Mouse (Mus musculus) forebrain, postnatal 0 days (tissue): ENCODE results near the gene Gm5136. TPM values are rescaled to one million over a fixed set of nuclear protein-coding genes. Genes with fewer than 3 reads are reported as not detected.

ENCODE experiments used
- ATAC-seq: fragments of 200-750 bp; cut with Nextera tagmentation; 2 replicates; pipeline ENCODE4 v1.8.0; 2017; ENCODE audit warnings: mild to moderate bottlenecking, moderate library complexity
- DNase-seq: peaks from one replicate; pipeline ENCODE4 v3.0.0-alpha.2; 2015
- H3K27ac ChIP-seq: fragments of 300-500 bp; sonication (generic); 2 replicates; pipeline ENCODE4 v1.5.1; 2014; ENCODE audit warnings: low read depth, mild to moderate bottlenecking, antibody characterized with exemption, low read length, moderate library complexity, mixed read lengths
- H3K27me3 ChIP-seq: fragments of 300-500 bp; sonication (generic); 2 replicates; pipeline ENCODE4 v1.6.1; 2014; ENCODE audit warnings: mild to moderate bottlenecking, low read length, mixed read lengths; ENCODE audit not compliant: insufficient read depth
- H3K36me3 ChIP-seq: fragments of 300-500 bp; sonication (generic); 2 replicates; pipeline ENCODE4 v1.6.1; 2014; ENCODE audit warnings: mild to moderate bottlenecking, moderate library complexity; ENCODE audit not compliant: insufficient read depth
- H3K4me1 ChIP-seq: fragments of 300-500 bp; sonication (generic); 2 replicates; pipeline ENCODE4 v1.6.1; 2014; ENCODE audit warnings: antibody characterized with exemption; ENCODE audit not compliant: insufficient read depth
- H3K4me2 ChIP-seq: fragments of 300-500 bp; sonication (generic); 2 replicates; pipeline ENCODE4 v1.6.1; 2014; ENCODE audit warnings: low read depth, mild to moderate bottlenecking, moderate library complexity
- H3K4me3 ChIP-seq: fragments of 300-500 bp; sonication (generic); 2 replicates; pipeline ENCODE4 v1.5.1; 2014; ENCODE audit warnings: low read depth, low read length, mixed read lengths
- H3K9ac ChIP-seq: fragments of 300-500 bp; sonication (generic); 2 replicates; pipeline ENCODE4 v1.6.1; 2014; ENCODE audit warnings: mild to moderate bottlenecking
- H3K9me3 ChIP-seq: fragments of 300-500 bp; sonication (generic); 2 replicates; pipeline ENCODE4 v1.6.1; 2016; ENCODE audit warnings: low read length
- CTCF ChIP-seq: sonication (generic); IDR thresholded peaks from 2 replicates; pipeline ENCODE4 v1.5.1; 2016; ENCODE audit warnings: antibody characterized with exemption, control low read depth, low read depth
- WGBS: fragments of 180-500 bp; shearing (Covaris S2); extraction: QIAGEN DNeasy Blood & Tissue Kit; methylation state at CpG from one replicate; pipeline ENCODE4 v1.1.7; 2014; 5-methylcytosine and 5-hydroxymethylcytosine counted together
- polyA plus RNA-seq: library from polyadenylated mRNA; unstranded; fragments of >200 nt; fragmentation: Nextera tagmentation; extraction: Ambion mirVana; gene quantifications from 2 replicates; pipeline ENCODE4 v1.2.1, GENCODE M21; 2015
- total RNA-seq: library from RNA; depleted of rRNA; stranded (reverse); fragments of >200 nt; gene quantifications from 2 replicates; pipeline ENCODE4 v1.2.3, GENCODE M21; 2014; rRNA removed

The Gm5136 gene
- total RNA-seq (0.48 and 2.8 TPM in 2 replicates), polyA plus RNA-seq (0.11 TPM in 1 of 2 replicates, not detected in the other)

DNA sequence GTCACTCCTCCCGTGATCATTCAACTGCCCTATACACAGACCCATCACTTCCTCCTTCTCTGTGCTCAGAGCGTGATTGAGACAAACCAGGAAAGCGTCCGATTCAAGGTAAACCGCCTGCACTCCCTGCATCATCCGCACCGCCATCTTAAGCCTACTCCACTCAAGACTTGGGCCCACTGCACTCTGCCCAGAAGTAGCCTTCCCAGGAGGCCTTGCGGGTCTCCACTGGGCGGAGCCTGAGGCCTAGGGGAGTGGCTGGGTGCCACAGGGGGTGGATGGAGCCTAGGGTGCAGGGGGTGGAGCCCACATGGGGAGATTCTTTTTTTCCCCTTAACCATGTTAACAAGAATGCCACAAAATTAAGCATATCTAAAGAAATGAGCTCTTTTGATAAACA, at the start of gene Gm5136:
TSS of gene Gm5136 (minus strand) at position 215 of the 400 bp plus-strand sequence.
- H3K4me2 ChIP-seq = no peak within 1 kb of the TSS
- TF ChIP-seq CTCF = no peak
- H3K4me3 ChIP-seq = no peak within 1 kb of the TSS
- H3K9ac ChIP-seq = 0 out of 2 replicates have a peak within 1 kb of the TSS, but pooled peaks have one; percentile 31
- no peak for ATAC-seq
- no peaks in the 10 kb centered on the region for H3K4me1 ChIP-seq
- no peak within 1 kb of the TSS; the same call in 1 of the 2 replicates for H3K27ac ChIP-seq
- DNase-seq = no peak
- H3K9me3 ChIP-seq = no peaks in the 10 kb centered on the region
- no peaks in the 10 kb centered on the region for H3K27me3 ChIP-seq
- H3K36me3 ChIP-seq = no peaks in the 10 kb centered on the region
- 98% methylated on average over 9 of the region's 9 CpGs for WGBS

DNA sequence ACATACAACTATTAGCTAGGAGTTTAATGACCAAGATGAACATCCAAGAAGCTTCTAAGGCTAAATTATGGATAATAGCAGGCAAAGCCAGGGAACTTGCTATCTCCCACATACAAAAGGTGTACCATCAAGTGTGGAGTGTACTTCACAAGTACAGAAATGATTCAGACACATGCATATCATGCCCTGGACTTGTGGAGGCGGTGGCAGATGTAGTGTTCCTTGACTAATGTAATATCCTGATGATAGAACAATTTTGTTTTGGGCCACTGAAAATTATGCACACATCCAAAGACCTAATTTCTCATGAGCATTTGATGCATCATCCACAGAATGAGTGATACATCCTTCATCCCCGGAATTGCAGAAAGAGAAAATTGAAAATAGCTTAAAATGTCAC, 43.8 kb upstream of the Gm5136 start:
- ATAC-seq (no peak), DNase-seq (no peak)
- Histone ChIP-seq H3K27me3 (no peaks in the 10 kb centered on the region), H3K9me3 (no peaks in the 10 kb centered on the region), H3K27ac (no peak overlapping the region), H3K4me2 (no peak overlapping the region), H3K36me3 (no peaks in the 10 kb centered on the region), H3K4me3 (no peak overlapping the region), H3K4me1 (no peaks in the 10 kb centered on the region), H3K9ac (no peak overlapping the region)
- WGBS = 94% methylated on average over 2 of the region's 2 CpGs
- no peak for TF ChIP-seq CTCF

DNA sequence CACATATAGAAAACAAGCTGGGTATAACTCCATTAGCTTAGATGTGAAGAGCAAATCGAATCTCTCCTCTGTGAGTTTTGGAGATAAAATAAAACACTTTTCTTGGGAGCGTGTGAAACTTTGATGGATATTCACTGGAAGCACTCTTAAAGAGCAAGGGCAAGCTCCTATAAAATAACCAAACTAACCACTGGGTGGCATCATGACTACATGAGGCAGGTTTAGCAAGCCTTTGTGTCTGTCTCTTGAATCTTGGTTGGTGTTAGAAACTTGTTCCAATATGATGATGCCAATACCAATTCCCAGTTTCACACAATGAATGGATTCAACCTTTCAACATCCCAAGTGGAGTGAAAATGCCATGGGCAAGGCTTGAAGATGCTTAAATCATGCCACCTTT, 34.0 kb upstream of the Gm5136 start:
- H3K4me3 ChIP-seq = no peak overlapping the region
- H3K9ac ChIP-seq = no peak overlapping the region
- no peaks in the 10 kb centered on the region for H3K4me1 ChIP-seq
- no peaks in the 10 kb centered on the region for H3K36me3 ChIP-seq
- no peaks in the 10 kb centered on the region for H3K27me3 ChIP-seq
- no peak overlapping the region for H3K27ac ChIP-seq
- no peaks in the 10 kb centered on the region for H3K9me3 ChIP-seq
- peak; percentile 72 for TF ChIP-seq CTCF
- no peak overlapping the region for H3K4me2 ChIP-seq
- peak; percentile 64; the same call in 1 of the 2 replicates for ATAC-seq
- 62% methylated on average over 2 of the region's 2 CpGs for WGBS
- peak; percentile 71 for DNase-seq

DNA sequence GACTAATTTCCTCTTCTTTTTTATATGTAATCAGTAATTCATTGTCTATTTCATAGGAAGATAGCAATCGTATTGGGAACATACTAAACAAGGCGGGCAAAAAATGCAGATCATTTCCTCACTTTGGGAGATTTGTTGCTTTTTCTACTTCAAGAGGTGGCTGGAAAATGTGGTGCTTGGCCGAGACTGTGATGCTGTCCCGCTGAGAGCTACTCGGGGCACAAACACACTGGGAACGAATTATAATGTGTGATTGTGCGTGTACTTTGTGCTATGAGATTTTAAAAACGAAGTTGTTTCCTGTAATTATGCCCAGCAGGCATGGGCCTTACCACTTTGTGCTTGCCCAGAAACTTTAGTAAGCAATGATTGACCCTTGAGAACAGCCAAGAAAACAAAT, 29.0 kb upstream of the Gm5136 start:
- Histone ChIP-seq H3K9ac (no peak overlapping the region), H3K9me3 (no peaks in the 10 kb centered on the region), H3K4me2 (no peak overlapping the region), H3K27ac (no peak overlapping the region), H3K4me1 (no peaks in the 10 kb centered on the region), H3K4me3 (no peak overlapping the region), H3K36me3 (no peaks in the 10 kb centered on the region), H3K27me3 (no peaks in the 10 kb centered on the region)
- ATAC-seq = no peak
- WGBS = 46% methylated on average over 8 of the region's 8 CpGs
- no peak for TF ChIP-seq CTCF
- no peak for DNase-seq

DNA sequence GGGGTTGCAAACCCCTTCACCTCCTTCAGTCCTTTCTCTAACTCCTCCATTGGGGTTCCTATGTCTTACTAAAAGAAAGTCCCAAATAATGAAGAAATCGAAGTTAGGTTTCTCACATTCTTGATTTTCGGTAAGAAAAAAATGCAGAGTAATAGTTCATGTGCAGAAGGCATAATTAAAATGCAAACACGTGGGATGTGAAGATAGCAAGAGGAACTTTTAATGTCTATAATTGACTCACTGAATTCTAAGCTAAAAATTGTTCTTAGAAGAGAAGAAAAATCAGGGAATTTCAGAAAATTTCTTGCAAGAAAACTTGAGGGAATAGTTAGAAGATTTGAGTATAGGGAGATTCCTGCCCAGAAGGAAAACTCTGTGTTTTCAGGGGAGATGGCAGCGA, 26.4 kb upstream of the Gm5136 start:
- Histone ChIP-seq H3K4me3 (no peak overlapping the region), H3K4me1 (no peaks in the 10 kb centered on the region), H3K36me3 (no peaks in the 10 kb centered on the region), H3K9me3 (no peaks in the 10 kb centered on the region), H3K27me3 (no peaks in the 10 kb centered on the region), H3K27ac (no peak overlapping the region), H3K9ac (no peak overlapping the region), H3K4me2 (no peak overlapping the region)
- DNase-seq (no peak), ATAC-seq (no peak)
- 76% methylated on average over 4 of the region's 4 CpGs for WGBS
- no peak for TF ChIP-seq CTCF

DNA sequence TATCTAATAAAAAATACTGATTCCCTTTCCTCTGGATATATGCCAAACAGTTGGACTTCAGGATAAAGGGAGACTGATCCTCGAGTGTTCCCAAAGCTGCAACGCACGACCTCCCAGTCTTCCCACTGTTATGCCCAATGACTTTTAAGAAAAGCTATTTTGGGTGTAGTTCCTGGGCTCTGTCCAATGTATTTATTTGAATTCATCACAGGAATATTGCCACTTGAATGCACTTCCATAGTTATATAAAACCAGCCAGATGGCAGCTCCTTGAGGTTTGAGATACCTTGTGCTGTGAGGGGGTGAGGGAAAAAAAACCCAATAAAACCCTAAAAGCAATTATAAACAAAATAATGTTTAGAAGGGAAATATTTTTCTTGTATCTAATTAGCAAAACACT, 24.9 kb upstream of the Gm5136 start:
- Histone ChIP-seq H3K4me3 (no peak overlapping the region), H3K27ac (no peak overlapping the region), H3K9ac (no peak overlapping the region), H3K27me3 (no peaks in the 10 kb centered on the region), H3K4me1 (no peaks in the 10 kb centered on the region), H3K36me3 (no peaks in the 10 kb centered on the region), H3K9me3 (no peaks in the 10 kb centered on the region), H3K4me2 (no peak overlapping the region)
- DNase-seq = no peak
- TF ChIP-seq CTCF = no peak
- no peak for ATAC-seq
- 53% methylated on average over 3 of the region's 3 CpGs for WGBS

DNA sequence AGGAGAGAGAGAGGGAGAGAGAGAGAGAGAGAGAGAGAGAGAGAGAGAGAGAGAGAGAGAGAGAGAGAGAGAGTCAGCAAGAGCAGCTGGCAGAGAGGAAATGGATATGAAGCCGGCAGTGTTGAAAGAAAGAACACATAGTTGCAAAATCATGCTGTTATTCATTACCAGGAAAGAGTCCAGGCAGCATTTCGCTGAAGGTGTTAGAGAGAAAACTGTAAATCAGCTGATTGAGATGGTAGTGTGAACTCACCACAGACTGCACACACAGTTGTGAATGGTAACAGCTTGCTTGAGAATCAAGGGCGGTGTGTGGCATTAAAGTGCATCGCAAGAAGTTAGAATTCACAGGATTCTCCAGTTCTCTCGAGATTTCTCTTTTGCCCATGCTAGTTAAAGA, 10.6 kb upstream of the Gm5136 start:
- DNase-seq = peak; percentile 69
- no peak overlapping the region for H3K9ac ChIP-seq
- H3K4me2 ChIP-seq = no peak overlapping the region
- ATAC-seq = peak; percentile 95
- H3K9me3 ChIP-seq = no peaks in the 10 kb centered on the region
- no peaks in the 10 kb centered on the region for H3K36me3 ChIP-seq
- no peak for TF ChIP-seq CTCF
- H3K4me1 ChIP-seq = 0 out of 2 replicates have a peak, but pooled peaks cover 3% of the 10 kb centered on the region
- H3K27me3 ChIP-seq = no peaks in the 10 kb centered on the region
- no peak overlapping the region for H3K27ac ChIP-seq
- WGBS = 48% methylated on average over 5 of the region's 5 CpGs
- H3K4me3 ChIP-seq = no peak overlapping the region
